Mouse (Mus musculus): ENCODE measurements around the gene Gm47969.

- TF ChIP-seq POLR2A (IDR thresholded peaks at IDR 0.05; ENCODE audit: control insufficient read depth, extremely low read depth, insufficient read depth, low read length, poor library complexity) (no peak), CTCF (IDR thresholded peaks at IDR 0.05; ENCODE audit: borderline replicate concordance, control insufficient read depth, extremely low read depth, insufficient read depth, low read length, poor library complexity) (no peak)
Observed at GRCm38 (mm10) chr1:83014477-83014876, 30.3 kb upstream of the Gm47969 start.

Measured in thymus, adult 2 months (tissue).